Mouse (Mus musculus) urinary bladder, adult 2 months (tissue): ENCODE measurements around the gene Dmgdh. TPM values are rescaled to one million over a fixed set of nuclear protein-coding genes. Genes with fewer than 3 reads are reported as not detected.

Source experiments
- DNase-seq: peaks from one replicate; pipeline ENCODE4 v3.0.0; 2022; ENCODE audit warnings: low spot score
- polyA plus RNA-seq: library from polyadenylated mRNA; depleted of rRNA; stranded (reverse); fragments of >200 nt; gene quantifications from 2 replicates; pipeline ENCODE4 v1.2.3, GENCODE M21; 2012; rRNA removed

Gene Dmgdh
- polyA plus RNA-seq, 1 experiment, result 2.2 TPM

GRCm38 (mm10) chr13:93772279-93772636 is 98.0 kb downstream of the Dmgdh start:
- DNase-seq, result no peak

GRCm38 (mm10) chr13:93772861-93773260 is 98.6 kb downstream of the Dmgdh start:
- no peak for DNase-seq

- no peak for DNase-seq
Observed at GRCm38 (mm10) chr13:93773704-93774315, 99.6 kb downstream of the Dmgdh start.

DNA sequence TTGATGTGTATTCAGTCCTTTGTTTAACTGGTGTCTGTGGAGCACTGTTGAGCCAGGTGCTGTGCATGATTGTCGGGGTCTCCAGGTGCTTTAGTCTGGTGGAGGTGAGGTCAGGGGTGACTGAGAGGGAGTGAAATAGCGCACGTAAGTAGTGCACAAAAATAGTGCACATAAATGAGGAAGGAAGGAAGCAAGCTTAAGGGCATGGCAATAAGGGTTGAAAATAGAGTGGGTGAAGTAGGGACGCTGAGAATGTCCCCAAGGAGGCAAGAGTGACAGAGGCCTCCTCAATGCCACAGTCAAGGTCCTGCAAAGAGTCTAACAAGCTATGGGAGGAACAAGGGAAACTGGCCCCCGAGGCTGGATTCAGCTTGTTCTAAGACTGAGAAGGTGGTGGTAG is 108.6 kb downstream of the Dmgdh start:
- no peak for DNase-seq

- DNase-seq, result no peak
Observed at GRCm38 (mm10) chr13:93785329-93785728, 111.1 kb downstream of the Dmgdh start.

DNA sequence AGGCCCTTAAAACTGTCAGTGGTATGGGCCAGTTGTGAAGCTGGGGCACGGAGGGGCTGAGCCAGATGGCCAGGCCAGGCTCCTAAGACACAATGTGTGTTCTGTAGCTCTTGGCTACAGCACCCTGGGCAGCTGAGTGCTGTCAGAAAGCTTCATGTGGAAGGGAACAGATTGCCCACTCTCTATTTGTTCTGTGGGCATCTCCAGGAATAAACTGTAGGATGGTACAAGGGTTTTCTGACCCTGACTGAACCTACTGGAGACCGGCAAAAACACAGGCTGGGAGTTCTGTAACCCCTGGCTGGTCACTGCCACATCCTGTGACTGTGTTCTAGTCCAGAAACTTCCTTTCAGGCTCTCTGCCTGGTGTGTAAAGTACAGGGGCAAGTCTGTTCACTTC is 111.8 kb downstream of the Dmgdh start:
- DNase-seq, result no peak

DNA sequence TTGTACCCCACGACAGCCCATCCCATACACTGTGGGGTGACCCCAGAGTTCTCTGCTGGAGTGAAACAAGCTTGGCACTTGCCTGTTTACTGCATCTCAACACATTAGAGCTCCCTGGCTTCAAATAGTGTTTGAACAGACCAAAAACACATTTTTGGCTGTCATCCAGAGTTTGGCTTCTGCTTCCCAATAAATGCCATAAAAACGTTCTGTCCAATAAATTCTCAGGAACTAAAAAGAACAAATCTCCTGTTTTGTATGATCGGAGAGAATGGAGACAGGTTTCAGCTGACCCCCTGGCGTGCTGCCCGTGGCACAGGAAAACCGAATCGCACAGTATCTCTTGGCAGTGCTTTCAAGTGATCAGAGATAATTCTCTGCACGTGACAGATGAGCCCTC is 113.4 kb downstream of the Dmgdh start:
- no peak for DNase-seq

DNA sequence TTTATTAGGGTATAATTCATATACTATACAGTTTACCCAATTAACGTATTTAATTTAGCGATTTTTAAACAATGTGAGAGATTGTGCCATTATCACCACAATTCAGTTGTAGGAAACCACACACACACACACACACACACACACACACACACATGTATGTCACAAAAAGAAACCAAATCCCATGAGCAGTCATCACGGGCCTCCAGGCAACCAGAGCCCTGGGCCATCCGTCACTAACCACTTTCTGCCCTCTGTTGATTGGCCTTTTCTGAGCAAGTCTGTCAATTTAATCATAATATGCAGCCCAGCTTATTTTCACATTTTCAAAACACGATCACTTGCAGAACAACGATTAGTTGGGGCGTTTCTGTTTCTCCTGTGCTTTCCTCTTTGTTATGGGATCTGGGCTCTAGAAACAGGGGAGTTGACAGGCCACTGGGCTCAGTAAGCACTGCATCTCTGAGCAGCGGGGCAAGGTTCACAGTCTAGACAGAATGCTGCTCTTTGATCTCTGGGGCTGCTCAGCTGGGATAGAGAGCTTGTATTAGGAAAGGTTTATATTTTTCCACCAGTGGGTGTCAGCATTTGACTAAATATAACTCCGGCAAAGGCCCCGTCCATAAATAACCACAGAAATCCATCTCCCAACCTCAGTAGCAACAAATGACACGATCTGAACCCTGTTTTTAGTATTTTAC is 118.9 kb downstream of the Dmgdh start:
- DNase-seq, result no peak

DNA sequence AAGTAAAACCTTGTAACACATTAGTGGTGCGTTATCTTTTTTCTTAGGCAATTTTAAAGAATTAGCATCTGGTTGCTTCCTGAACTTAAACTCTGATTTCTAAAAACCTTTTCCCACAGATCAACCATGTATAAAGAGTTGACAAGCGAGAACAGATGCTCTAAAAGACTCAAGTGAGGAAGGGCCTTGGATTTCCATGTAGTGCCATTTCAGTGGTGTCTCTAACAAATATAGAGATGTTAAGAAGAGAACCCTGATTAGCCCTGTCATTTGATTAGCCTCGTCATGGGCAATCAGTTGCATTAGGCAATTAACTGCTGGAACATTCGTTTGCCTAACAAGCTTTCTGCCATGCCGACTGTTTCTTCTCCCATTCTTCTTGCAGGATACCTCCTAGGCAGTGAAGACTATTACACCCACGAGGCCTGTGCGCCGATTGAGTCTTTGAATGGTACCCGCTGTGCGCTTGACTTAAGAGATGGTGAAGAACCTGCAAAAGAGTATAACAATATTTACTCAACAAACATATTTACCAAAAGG is 119.5 kb downstream of the Dmgdh start:
- no peak for DNase-seq

- DNase-seq, result no peak
Observed at GRCm38 (mm10) chr13:93797011-93797600, 122.9 kb downstream of the Dmgdh start.

Other genes starting within 250 kb of the Dmgdh start
- gene Jmy, start 174.6 kb upstream of the Dmgdh start, polyA plus RNA-seq, result 20.1 and 27.7 TPM in 2 replicates
- gene Bhmt, start 36.5 kb upstream of the Dmgdh start, polyA plus RNA-seq, result 0.18 and 0.19 TPM in 2 replicates
- gene Bhmt2, start 131 bp upstream of the Dmgdh start, polyA plus RNA-seq, result 1.3 TPM in 2 replicates
- 40.1 and 44.2 TPM in 2 replicates for gene Arsb, start 97.2 kb downstream of the Dmgdh start, polyA plus RNA-seq